Mouse (Mus musculus): Measurements from ENCODE around the gene Olfr618. TPM values are rescaled to one million over a fixed set of nuclear protein-coding genes. Genes with fewer than 3 reads are reported as not detected.
"Not testable (repeated sequence)": the region's sequence is repeated elsewhere in the genome, so short reads cannot be mapped to it uniquely, and the experiment has no call there.

The Olfr618 gene
- polyA plus RNA-seq (2016; fragmentation: Nextera tagmentation; extraction: Ambion mirVana), result not detected in 2 replicates

DNA sequence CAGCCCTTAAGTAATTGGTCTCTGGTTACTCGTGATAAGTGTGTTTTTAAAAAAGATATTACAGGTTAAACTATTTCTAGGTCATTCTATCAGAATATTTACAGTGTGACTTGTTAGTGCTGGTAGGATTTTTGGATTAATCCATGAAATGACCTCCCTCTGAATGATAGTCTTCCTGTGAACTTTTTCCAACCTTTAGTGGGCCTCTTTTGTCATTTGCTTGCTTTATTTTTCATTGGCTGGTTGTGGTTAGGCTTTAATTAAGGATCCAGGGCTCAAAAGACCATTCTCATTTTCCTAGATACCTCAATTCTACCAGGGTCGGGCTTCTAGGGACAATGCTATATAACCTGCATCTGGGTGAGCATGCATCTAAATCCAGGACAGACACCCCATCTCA lies at the start of gene Olfr618:
Gene Olfr618, plus strand, starts transcription at position 301 of the 400 bp plus-strand sequence.
- H3K4me1 ChIP-seq, result no peaks in the 10 kb centered on the region
- no peaks in the 10 kb centered on the region for H3K9me3 ChIP-seq
- H3K36me3 ChIP-seq, result no peaks in the 10 kb centered on the region
- H3K27ac ChIP-seq, result no peak within 1 kb of the TSS
- H3K27me3 ChIP-seq (ENCODE audit: insufficient read depth, poor library complexity, severe bottlenecking), result no peaks in the 10 kb centered on the region
- WGBS, result 53% methylated on average over 2 of the region's 2 CpGs
- H3K4me3 ChIP-seq, result no peak within 1 kb of the TSS
- no peak for DNase-seq (ENCODE audit: low spot score)

GRCm38 (mm10) chr7:103542617-103543016 lies 47.3 kb upstream of the Olfr618 start, which contains the start of gene Olfr612:
Gene Olfr612, minus strand, starts transcription at chr7:103542717.
- not testable (repeated sequence) for DNase-seq (ENCODE audit: low spot score); H3K27ac ChIP-seq; H3K4me3 ChIP-seq; H3K9me3 ChIP-seq; H3K4me1 ChIP-seq; H3K36me3 ChIP-seq; H3K27me3 ChIP-seq (ENCODE audit: insufficient read depth, poor library complexity, severe bottlenecking)
- 82% methylated on average over 2 of the region's 2 CpGs for WGBS

- H3K4me3 ChIP-seq, result no peak within 1 kb of the TSS
- no peak within 1 kb of the TSS for H3K27ac ChIP-seq
- 80% methylated on average over 2 of the region's 2 CpGs for WGBS
- no peaks in the 10 kb centered on the region for H3K9me3 ChIP-seq
- H3K27me3 ChIP-seq (ENCODE audit: insufficient read depth, poor library complexity, severe bottlenecking), result no peaks in the 10 kb centered on the region
- DNase-seq (ENCODE audit: low spot score), result no peak
- no peaks in the 10 kb centered on the region for H3K36me3 ChIP-seq
- no peaks in the 10 kb centered on the region for H3K4me1 ChIP-seq
Measured at GRCm38 (mm10) chr7:103547774-103548173, 42.1 kb upstream of the Olfr618 start, which contains the start of gene Olfr613. Gene Olfr613, plus strand, starts transcription at chr7:103548074.

- no peaks in the 10 kb centered on the region for H3K9me3 ChIP-seq
- H3K27ac ChIP-seq, result no peak within 1 kb of the TSS
- H3K4me1 ChIP-seq, result no peaks in the 10 kb centered on the region
- H3K27me3 ChIP-seq (ENCODE audit: insufficient read depth, poor library complexity, severe bottlenecking), result no peaks in the 10 kb centered on the region
- no peak within 1 kb of the TSS for H3K4me3 ChIP-seq
- WGBS, result 75% methylated on average over 2 of the region's 2 CpGs
- no peaks in the 10 kb centered on the region for H3K36me3 ChIP-seq
- no peak for DNase-seq (ENCODE audit: low spot score)
Measured at GRCm38 (mm10) chr7:103555779-103556178, 34.1 kb upstream of the Olfr618 start, which contains the start of gene Olfr615. Gene Olfr615, plus strand, starts transcription at chr7:103556079.

DNA sequence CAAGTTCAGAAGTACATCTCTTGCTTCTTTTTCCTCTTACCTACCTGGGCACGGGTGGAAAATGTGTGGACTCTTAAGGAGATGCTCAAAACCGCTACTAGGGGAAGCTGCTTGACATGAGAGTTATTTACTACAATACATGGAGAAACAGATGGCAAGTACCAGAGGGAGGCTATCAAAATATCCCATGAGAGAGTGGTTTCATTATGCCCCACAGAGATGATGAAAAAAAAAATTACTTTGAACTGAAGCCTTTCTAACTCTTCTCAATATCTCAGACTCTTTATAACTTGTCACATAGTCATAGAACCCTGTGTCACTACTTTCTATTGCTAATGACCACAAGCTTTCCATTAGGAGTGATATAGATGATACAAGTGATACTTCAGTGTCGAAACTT lies 20.9 kb upstream of the Olfr618 start, which contains the start of gene Olfr616:
Gene Olfr616, minus strand, starts transcription at position 101 of the 400 bp plus-strand sequence.
- Histone ChIP-seq H3K4me1 (peaks cover 3% of the 10 kb centered on the region; the same call in 1 of the 2 replicates), H3K27ac (no peak within 1 kb of the TSS), H3K9me3 (no peaks in the 10 kb centered on the region), H3K4me3 (no peak within 1 kb of the TSS), H3K27me3 (ENCODE audit: insufficient read depth, poor library complexity, severe bottlenecking) (no peaks in the 10 kb centered on the region), H3K36me3 (no peaks in the 10 kb centered on the region)
- 76% methylated on average over 3 of the region's 3 CpGs for WGBS
- DNase-seq (ENCODE audit: low spot score), result no peak

- Histone ChIP-seq H3K27me3 (ENCODE audit: insufficient read depth, poor library complexity, severe bottlenecking) (no peaks in the 10 kb centered on the region), H3K4me3 (no peak within 1 kb of the TSS), H3K4me1 (peaks cover 3% of the 10 kb centered on the region; the same call in 1 of the 2 replicates), H3K36me3 (no peaks in the 10 kb centered on the region), H3K9me3 (no peaks in the 10 kb centered on the region), H3K27ac (no peak within 1 kb of the TSS)
- no peak for DNase-seq (ENCODE audit: low spot score)
- WGBS, result 88% methylated on average over 1 of the region's 1 CpGs
Measured at GRCm38 (mm10) chr7:103572761-103573160, 17.1 kb upstream of the Olfr618 start, which contains the start of gene Olfr617. Gene Olfr617, plus strand, starts transcription at chr7:103573061.

- no peak for DNase-seq (ENCODE audit: low spot score)
- Histone ChIP-seq H3K4me1 (no peaks in the 10 kb centered on the region), H3K27ac (no peak within 1 kb of the TSS), H3K27me3 (ENCODE audit: insufficient read depth, poor library complexity, severe bottlenecking) (no peaks in the 10 kb centered on the region), H3K4me3 (no peak within 1 kb of the TSS), H3K9me3 (no peaks in the 10 kb centered on the region), H3K36me3 (no peaks in the 10 kb centered on the region)
Measured at GRCm38 (mm10) chr7:103600275-103600674, 10.4 kb downstream of the Olfr618 start, which contains the start of gene Olfr619. Gene Olfr619, plus strand, starts transcription at chr7:103600575.

DNA sequence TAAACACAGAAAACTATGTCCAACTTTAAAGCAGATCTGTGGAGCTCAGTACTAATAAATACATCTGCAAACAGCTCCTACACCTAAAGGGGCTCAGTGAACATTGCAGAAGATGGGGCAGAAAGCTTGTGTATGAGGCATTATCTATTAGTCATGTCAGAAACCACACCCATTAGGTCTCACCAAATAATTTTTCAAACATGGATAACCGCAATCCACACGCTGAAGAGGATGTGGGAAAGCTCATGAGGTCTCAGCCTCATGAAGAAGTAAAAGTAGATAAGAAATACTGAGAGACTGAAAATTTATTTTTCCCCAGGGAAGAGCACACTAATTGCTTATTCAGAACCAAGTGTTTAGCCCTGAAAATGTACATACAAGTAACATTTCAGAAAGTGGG lies 17.5 kb downstream of the Olfr618 start:
- Histone ChIP-seq H3K9me3 (no peaks in the 10 kb centered on the region), H3K36me3 (no peaks in the 10 kb centered on the region), H3K27me3 (ENCODE audit: insufficient read depth, poor library complexity, severe bottlenecking) (no peaks in the 10 kb centered on the region), H3K4me1 (no peaks in the 10 kb centered on the region), H3K27ac (no peak overlapping the region), H3K4me3 (no peak overlapping the region)
- no peak for DNase-seq (ENCODE audit: low spot score)
- WGBS, result 78% methylated on average over 2 of the region's 2 CpGs

DNA sequence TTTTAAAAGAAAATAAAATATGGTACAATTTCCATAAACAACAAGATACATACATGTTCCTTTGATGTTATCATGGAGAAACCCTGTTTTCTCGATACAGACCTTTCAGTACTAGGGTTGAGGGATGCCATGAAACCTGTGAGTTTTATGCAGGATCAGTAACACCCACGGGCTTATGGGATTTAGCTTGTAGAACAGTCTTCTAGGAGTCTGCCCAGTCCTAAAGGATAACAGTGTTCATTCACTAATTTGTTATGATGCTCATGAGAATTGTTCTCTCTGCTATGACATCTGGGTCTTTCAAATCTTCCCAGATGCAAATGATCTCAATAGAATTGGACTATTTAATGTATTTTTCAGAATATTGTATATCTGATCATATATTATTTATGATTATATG lies 22.5 kb downstream of the Olfr618 start, which contains the start of gene Olfr620:
Gene Olfr620, minus strand, starts transcription at position 101 of the 400 bp plus-strand sequence.
- Histone ChIP-seq H3K4me1 (no peaks in the 10 kb centered on the region), H3K27ac (no peak within 1 kb of the TSS), H3K4me3 (no peak within 1 kb of the TSS), H3K36me3 (no peaks in the 10 kb centered on the region), H3K9me3 (no peaks in the 10 kb centered on the region), H3K27me3 (ENCODE audit: insufficient read depth, poor library complexity, severe bottlenecking) (no peaks in the 10 kb centered on the region)
- DNase-seq (ENCODE audit: low spot score), result no peak
- WGBS, result 72% methylated on average over 2 of the region's 2 CpGs

DNA sequence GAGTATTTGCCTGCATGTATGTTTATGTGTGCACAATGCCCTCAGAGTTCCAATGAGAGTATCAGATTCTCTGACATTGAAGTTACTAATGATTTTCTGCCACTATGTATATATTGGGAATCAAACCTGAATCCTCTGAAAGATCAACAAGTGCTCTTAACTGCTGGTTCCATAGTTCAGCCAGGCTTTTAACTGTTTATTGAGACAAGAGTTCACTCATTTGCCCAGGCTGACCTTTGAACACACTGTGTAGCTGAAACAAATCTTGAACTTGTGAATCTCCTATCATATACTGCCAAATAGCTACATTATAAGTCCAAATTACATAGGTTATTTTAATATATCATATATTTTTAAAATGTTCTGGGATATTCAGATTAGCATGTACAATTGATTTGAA lies 46.9 kb downstream of the Olfr618 start:
- no peak overlapping the region for H3K27ac ChIP-seq
- H3K9me3 ChIP-seq, result no peaks in the 10 kb centered on the region
- H3K4me3 ChIP-seq, result no peak overlapping the region
- no peak for DNase-seq (ENCODE audit: low spot score)
- H3K4me1 ChIP-seq, result no peaks in the 10 kb centered on the region
- H3K36me3 ChIP-seq, result no peaks in the 10 kb centered on the region
- H3K27me3 ChIP-seq (ENCODE audit: insufficient read depth, poor library complexity, severe bottlenecking), result no peaks in the 10 kb centered on the region

GRCm38 (mm10) chr7:103642602-103643001 lies 52.7 kb downstream of the Olfr618 start, which contains the start of gene Olfr622:
Gene Olfr622, minus strand, starts transcription at chr7:103642702.
- H3K9me3 ChIP-seq, result no peaks in the 10 kb centered on the region
- H3K4me3 ChIP-seq, result no peak within 1 kb of the TSS
- no peaks in the 10 kb centered on the region for H3K36me3 ChIP-seq
- WGBS, result 71% methylated on average over 1 of the region's 1 CpGs
- no peak for DNase-seq (ENCODE audit: low spot score)
- no peaks in the 10 kb centered on the region for H3K4me1 ChIP-seq
- no peak within 1 kb of the TSS for H3K27ac ChIP-seq
- no peaks in the 10 kb centered on the region for H3K27me3 ChIP-seq (ENCODE audit: insufficient read depth, poor library complexity, severe bottlenecking)

DNA sequence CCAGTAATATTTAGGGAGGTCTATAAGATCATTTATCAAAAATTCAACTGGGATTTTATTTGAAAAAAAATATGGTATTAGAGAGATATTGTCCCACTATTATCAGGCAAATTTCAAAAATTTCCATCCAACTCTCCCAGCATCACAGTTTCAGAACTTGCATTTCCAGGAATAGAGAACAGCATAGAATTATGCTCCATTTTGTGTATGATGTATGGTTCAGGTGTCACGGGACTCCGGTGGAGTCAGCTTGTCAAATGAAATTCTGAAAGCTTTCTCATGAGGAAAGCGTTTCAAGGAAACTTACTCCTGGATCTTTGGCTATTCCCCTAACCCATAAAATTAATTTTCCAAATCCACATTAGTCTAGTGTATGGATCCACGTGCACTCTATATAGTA lies 54.2 kb downstream of the Olfr618 start:
- no peak for DNase-seq (ENCODE audit: low spot score)
- H3K36me3 ChIP-seq, result no peaks in the 10 kb centered on the region
- H3K9me3 ChIP-seq, result no peaks in the 10 kb centered on the region
- 77% methylated on average over 4 of the region's 4 CpGs for WGBS
- no peak overlapping the region for H3K27ac ChIP-seq
- no peaks in the 10 kb centered on the region for H3K27me3 ChIP-seq (ENCODE audit: insufficient read depth, poor library complexity, severe bottlenecking)
- H3K4me1 ChIP-seq, result no peaks in the 10 kb centered on the region
- no peak overlapping the region for H3K4me3 ChIP-seq
